Mouse (Mus musculus) kidney, adult 2 months (tissue): ENCODE data around the gene Dlx1. TPM values are rescaled to one million over a fixed set of nuclear protein-coding genes. Genes with fewer than 3 reads are reported as not detected.

Source experiments
- DNase-seq: peaks from one replicate; pipeline ENCODE4 v3.0.0; 2021
- H3K27ac ChIP-seq: fragments of 200-500 bp; 2 replicates; pipeline ENCODE4 v1.5.1; 2012; ENCODE audit warnings: low read depth, low read length, control low read depth, inconsistent platforms; ENCODE audit not compliant: insufficient read depth
- H3K27me3 ChIP-seq: fragments of 200-500 bp; replicated peaks from 2 replicates; pipeline ENCODE4 v1.6.1; 2012; ENCODE audit warnings: mild to moderate bottlenecking, moderate library complexity, low read length, inconsistent platforms; ENCODE audit not compliant: control insufficient read depth, insufficient read depth
- H3K36me3 ChIP-seq: fragments of 200-500 bp; 2 replicates; pipeline ENCODE4 v1.6.1; 2012; ENCODE audit warnings: mild to moderate bottlenecking, moderate library complexity, low read length, inconsistent platforms; ENCODE audit not compliant: control insufficient read depth, insufficient read depth
- H3K4me1 ChIP-seq: fragments of 200-500 bp; 2 replicates; pipeline ENCODE4 v1.6.1; 2011; ENCODE audit warnings: low read length; ENCODE audit not compliant: control insufficient read depth, insufficient read depth
- H3K4me3 ChIP-seq: fragments of 200-500 bp; 2 replicates; pipeline ENCODE4 v1.5.1; 2011; ENCODE audit warnings: mild to moderate bottlenecking, low read depth, low read length, control low read depth; ENCODE audit not compliant: insufficient read depth
- CTCF ChIP-seq: fragments of 200-500 bp; conservative IDR thresholded peaks from 2 replicates; pipeline ENCODE4 v1.5.1; 2011; ENCODE audit warnings: low read depth, mild to moderate bottlenecking, control low read depth, low read length, moderate library complexity, mixed read lengths; ENCODE audit not compliant: insufficient read depth, insufficient read length
- POLR2A ChIP-seq: fragments of 200-500 bp; IDR thresholded peaks from one replicate; pipeline ENCODE4 v1.6.1; 2011; ENCODE audit warnings: low read depth, low read length, control low read depth
- WGBS: fragments of 180-500 bp; shearing (Covaris S2); methylation state at CpG from one replicate; pipeline ENCODE4 v1.1.7; 2018; 5-methylcytosine and 5-hydroxymethylcytosine counted together
- polyA plus RNA-seq: library from polyadenylated mRNA; depleted of rRNA; stranded (reverse); fragments of >200 nt; gene quantifications from 2 replicates; pipeline ENCODE4 v1.2.3, GENCODE M21; 2012; rRNA removed

Gene Dlx1
- polyA plus RNA-seq, 1 experiment: 0.16 TPM

GRCm38 (mm10) chr2:71581488-71581887, 53.6 kb downstream of the Dlx1 start:
- no peak for DNase-seq
- no peaks in the 10 kb centered on the region for H3K36me3 ChIP-seq
- WGBS: 81% methylated on average over 5 of the region's 5 CpGs
- no peak for TF ChIP-seq CTCF
- TF ChIP-seq POLR2A: no peak
- no peak overlapping the region for H3K27ac ChIP-seq
- no peaks in the 10 kb centered on the region for H3K27me3 ChIP-seq
- H3K4me3 ChIP-seq: no peak overlapping the region
- H3K4me1 ChIP-seq: no peaks in the 10 kb centered on the region; the same call in 1 of the 2 replicates

Other genes starting within 250 kb of the Dlx1 start
- 72.9 and 82.5 TPM in 2 replicates for gene Slc25a12, start 160.4 kb upstream of the Dlx1 start, polyA plus RNA-seq
- 4.7 and 7.7 TPM in 2 replicates for gene Hat1, start 139.2 kb upstream of the Dlx1 start, polyA plus RNA-seq
- 33.6 and 34.6 TPM in 2 replicates for gene Metap1d, start 74.8 kb upstream of the Dlx1 start, polyA plus RNA-seq
- gene Dlx2, start 18.6 kb downstream of the Dlx1 start, polyA plus RNA-seq: not detected in 2 replicates
- gene Itga6, start 217.5 kb downstream of the Dlx1 start, polyA plus RNA-seq: 58.7 and 60.3 TPM in 2 replicates